Mouse (Mus musculus): Measurements from ENCODE around the gene Kdm4d. TPM values are rescaled to one million over a fixed set of nuclear protein-coding genes. Genes with fewer than 3 reads are reported as not detected.

Gene Kdm4d
- polyA plus RNA-seq (2011; ENCODE audit: insufficient read length, low read depth, missing spikeins): not detected in 2 replicates

- Histone ChIP-seq H3K4me1 (ENCODE audit: control insufficient read depth, insufficient read depth, low read length) (no peaks in the 10 kb centered on the region), H3K27ac (ENCODE audit: insufficient read depth, low read length) (no peak within 1 kb of the TSS), H3K4me3 (ENCODE audit: insufficient read depth, low read length) (peak within 1 kb of the TSS; percentile 99)
- peak; percentile 56 for TF ChIP-seq POLR2A (IDR thresholded peaks at IDR 0.05; ENCODE audit: low read depth, low read length)
- TF ChIP-seq CTCF (IDR thresholded peaks at IDR 0.05; ENCODE audit: borderline replicate concordance, insufficient read depth, low read length): no peak
Measured at GRCm38 (mm10) chr9:14500023-14500915, at the start of gene Kdm4d, which contains the start of gene Cwc15. Kdm4d (minus strand) TSS chr9:14500482. Cwc15 (plus strand) TSS chr9:14500617.

DNA sequence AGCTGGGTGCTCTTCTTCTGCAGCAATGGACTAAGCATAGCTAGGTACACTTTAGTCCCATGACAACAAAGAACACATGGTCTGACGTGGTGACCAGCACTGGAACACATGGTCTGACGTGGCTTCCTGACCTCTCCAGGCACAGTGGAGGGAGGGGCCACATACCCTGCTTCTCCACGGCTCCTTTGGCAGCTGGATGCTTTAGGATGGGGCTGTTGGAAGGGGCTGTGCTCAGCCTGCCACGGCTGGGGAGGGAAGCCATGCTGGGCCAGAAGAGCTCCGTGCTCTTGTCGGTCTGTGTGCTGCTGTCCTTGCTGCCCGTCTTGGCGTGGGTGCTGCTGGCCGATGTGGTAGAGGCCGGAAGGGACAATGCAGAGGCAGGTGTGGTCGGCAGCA is 48.1 kb upstream of the Kdm4d start:
- no peak overlapping the region for H3K27ac ChIP-seq (ENCODE audit: insufficient read depth, low read length)

DNA sequence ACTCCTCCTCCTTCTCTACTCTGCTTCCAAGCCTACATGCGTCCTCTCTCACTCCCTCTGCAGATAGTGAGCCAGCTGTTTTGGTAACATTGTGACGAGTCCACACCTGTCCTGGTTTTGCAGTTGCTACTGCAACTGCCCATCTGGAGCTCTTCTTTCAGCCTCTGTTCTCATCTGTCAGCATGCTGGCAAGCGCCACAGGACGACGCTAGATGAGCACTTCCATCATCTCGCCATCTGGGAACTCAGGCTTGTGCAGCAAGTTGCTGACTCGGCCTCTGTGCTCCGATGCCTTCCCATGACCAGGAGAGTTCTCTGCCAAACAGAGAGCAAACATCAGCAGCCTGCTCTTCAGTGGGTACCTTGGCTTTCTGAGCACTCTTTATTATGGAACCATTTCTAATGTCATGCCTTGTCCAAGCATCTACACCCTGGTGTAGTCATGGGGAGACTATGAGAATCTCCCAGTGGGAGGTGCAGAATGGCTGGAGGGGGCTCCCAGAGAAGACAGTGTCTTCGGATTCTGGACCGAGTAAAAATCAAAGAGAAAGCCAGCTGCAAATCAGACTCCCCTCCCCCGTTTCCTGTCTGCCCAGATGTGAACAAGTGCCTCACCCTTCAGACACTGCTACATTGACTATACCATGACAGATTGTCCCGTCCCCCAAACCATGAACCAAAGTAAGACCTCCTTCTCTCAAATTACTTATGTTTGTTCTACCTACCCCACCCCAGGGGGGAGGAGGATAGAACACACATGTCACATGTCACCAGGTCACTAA is 47.5 kb upstream of the Kdm4d start:
- H3K4me3 ChIP-seq (ENCODE audit: insufficient read depth, low read length): no peak overlapping the region
- peaks cover 17% of the 10 kb centered on the region for H3K4me1 ChIP-seq (ENCODE audit: control insufficient read depth, insufficient read depth, low read length)
- TF ChIP-seq POLR2A (IDR thresholded peaks at IDR 0.05; ENCODE audit: low read depth, low read length) (no peak), CTCF (IDR thresholded peaks at IDR 0.05; ENCODE audit: borderline replicate concordance, insufficient read depth, low read length) (no peak)
- H3K27ac ChIP-seq (ENCODE audit: insufficient read depth, low read length): no peak overlapping the region

More for the DNA sequence above, 48.1 kb upstream of the Kdm4d start:
- TF ChIP-seq CTCF (IDR thresholded peaks at IDR 0.05; ENCODE audit: borderline replicate concordance, insufficient read depth, low read length): no peak
- no peak for TF ChIP-seq POLR2A (IDR thresholded peaks at IDR 0.05; ENCODE audit: low read depth, low read length)
- H3K4me1 ChIP-seq (ENCODE audit: control insufficient read depth, insufficient read depth, low read length): peaks cover 17% of the 10 kb centered on the region
- no peak overlapping the region for H3K4me3 ChIP-seq (ENCODE audit: insufficient read depth, low read length)

DNA sequence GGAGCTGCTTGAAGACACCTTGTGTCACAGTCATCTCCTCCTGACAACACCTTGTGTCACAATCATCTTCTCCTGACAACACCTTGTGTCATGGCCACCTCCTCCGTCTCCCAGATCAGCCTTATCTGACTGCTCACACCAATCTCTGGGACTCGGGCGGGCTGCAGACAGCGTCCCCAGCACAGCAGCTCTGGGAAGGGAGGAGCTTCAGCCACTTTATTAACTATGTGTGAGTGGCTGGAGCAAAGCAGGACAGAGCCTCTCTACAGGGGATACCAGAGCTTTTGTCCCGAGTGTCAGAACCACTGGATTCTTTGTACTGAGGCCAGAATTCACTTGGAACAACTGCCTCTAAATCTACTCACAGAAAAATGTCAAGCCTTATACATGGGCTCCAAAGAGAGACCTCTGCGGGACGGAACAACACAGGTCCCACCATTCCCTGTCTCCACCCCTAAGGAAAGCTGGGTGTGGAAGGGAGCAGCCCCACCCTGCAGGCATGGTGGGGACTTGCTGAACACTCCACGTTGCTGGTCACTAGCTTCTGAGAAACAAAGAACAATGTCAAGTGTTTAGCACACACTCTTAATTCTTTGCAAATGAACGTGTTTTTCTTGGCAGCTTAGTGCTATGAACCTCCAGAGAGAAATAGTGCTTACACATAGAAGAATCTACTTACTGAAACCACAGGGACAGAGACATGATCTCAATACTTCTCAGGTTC is 43.9 kb upstream of the Kdm4d start:
- H3K27ac ChIP-seq (ENCODE audit: insufficient read depth, low read length): peak overlapping the region; percentile 28
- no peak overlapping the region for H3K4me3 ChIP-seq (ENCODE audit: insufficient read depth, low read length)
- TF ChIP-seq POLR2A (IDR thresholded peaks at IDR 0.05; ENCODE audit: low read depth, low read length) (no peak), CTCF (IDR thresholded peaks at IDR 0.05; ENCODE audit: borderline replicate concordance, insufficient read depth, low read length) (no peak)
- peaks cover 17% of the 10 kb centered on the region for H3K4me1 ChIP-seq (ENCODE audit: control insufficient read depth, insufficient read depth, low read length)

DNA sequence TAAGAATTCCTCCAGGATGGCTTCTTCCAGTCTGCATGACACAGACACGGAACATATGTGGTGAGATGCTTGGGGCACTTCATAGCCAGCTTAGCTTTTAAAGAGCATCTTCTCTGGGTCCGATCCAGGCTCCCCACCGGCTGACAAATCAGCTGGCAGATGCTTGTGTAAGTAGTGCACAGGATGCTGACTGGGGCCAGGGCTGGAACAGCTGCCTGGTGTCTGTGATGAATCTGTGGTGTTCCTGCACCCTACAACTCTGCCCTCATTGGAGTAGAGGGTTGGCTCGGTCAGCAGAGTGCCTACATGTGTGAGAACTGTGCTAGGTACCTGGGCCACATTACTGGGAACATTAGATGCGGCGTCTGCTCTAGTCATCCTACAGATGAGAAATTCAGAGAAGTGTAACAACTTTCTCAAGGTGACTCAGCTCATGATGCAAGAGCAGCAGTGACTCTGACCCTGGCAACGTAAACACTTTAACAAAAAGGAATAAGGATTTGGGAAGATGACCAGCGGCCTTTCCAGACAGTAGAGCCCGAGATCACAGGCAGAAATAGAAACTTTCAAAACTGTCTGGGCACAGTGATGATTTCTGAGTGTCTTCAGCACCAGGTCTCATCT is 34.7 kb upstream of the Kdm4d start:
- peak overlapping the region; percentile 24; the same call in 1 of the 2 replicates for H3K27ac ChIP-seq (ENCODE audit: insufficient read depth, low read length)
- H3K4me3 ChIP-seq (ENCODE audit: insufficient read depth, low read length): no peak overlapping the region
- H3K4me1 ChIP-seq (ENCODE audit: control insufficient read depth, insufficient read depth, low read length): peaks cover 5% of the 10 kb centered on the region; the same call in 1 of the 2 replicates
- TF ChIP-seq CTCF (IDR thresholded peaks at IDR 0.05; ENCODE audit: borderline replicate concordance, insufficient read depth, low read length) (no peak), POLR2A (IDR thresholded peaks at IDR 0.05; ENCODE audit: low read depth, low read length) (no peak)

DNA sequence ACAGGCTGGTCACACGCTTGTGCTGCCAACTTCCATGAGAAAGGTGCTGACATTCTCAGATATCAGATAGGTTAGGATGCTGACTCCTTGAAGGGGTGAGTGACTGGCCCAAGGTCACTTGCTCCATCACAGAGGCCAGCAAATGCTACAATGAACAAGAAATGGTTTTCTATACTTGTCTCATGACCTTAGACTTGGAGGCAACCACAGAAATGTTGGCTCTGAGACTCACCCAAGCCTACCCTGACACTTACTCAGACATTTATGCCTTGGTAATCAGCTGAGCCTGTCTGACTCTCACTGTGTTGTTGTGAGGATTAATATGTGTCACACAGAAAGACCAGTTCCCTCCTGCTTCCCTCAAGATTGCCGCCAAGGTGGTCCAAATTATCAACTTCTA is 33.4 kb upstream of the Kdm4d start:
- H3K4me3 ChIP-seq (ENCODE audit: insufficient read depth, low read length): no peak overlapping the region
- peaks cover 5% of the 10 kb centered on the region; the same call in 1 of the 2 replicates for H3K4me1 ChIP-seq (ENCODE audit: control insufficient read depth, insufficient read depth, low read length)
- no peak overlapping the region for H3K27ac ChIP-seq (ENCODE audit: insufficient read depth, low read length)

DNA sequence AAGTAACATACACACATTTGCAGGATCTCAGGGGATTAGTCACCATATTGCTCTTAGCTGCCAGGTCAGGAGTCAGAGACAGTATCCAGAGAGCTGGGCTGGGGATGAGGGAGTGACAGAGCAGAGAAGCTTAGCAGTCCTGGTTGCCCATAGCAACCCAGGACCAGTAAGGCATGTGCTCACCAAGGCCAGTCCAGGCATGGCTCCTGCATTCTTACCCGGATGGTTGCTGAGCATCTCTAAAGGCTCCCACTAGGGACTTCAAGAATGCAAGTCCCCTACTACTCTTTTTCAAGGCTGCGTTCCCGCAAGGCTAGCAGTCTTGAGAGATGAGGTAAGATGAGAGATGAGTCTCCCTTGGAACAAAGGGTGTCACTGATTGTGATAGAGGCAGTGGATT is 32.0 kb upstream of the Kdm4d start:
- H3K4me3 ChIP-seq (ENCODE audit: insufficient read depth, low read length): no peak overlapping the region
- no peak overlapping the region for H3K27ac ChIP-seq (ENCODE audit: insufficient read depth, low read length)
- TF ChIP-seq POLR2A (IDR thresholded peaks at IDR 0.05; ENCODE audit: low read depth, low read length) (no peak), CTCF (IDR thresholded peaks at IDR 0.05; ENCODE audit: borderline replicate concordance, insufficient read depth, low read length) (no peak)
- H3K4me1 ChIP-seq (ENCODE audit: control insufficient read depth, insufficient read depth, low read length): peaks cover 5% of the 10 kb centered on the region; the same call in 1 of the 2 replicates

More for the DNA sequence above, 33.4 kb upstream of the Kdm4d start:
- TF ChIP-seq POLR2A (IDR thresholded peaks at IDR 0.05; ENCODE audit: low read depth, low read length) (no peak), CTCF (IDR thresholded peaks at IDR 0.05; ENCODE audit: borderline replicate concordance, insufficient read depth, low read length) (no peak)

DNA sequence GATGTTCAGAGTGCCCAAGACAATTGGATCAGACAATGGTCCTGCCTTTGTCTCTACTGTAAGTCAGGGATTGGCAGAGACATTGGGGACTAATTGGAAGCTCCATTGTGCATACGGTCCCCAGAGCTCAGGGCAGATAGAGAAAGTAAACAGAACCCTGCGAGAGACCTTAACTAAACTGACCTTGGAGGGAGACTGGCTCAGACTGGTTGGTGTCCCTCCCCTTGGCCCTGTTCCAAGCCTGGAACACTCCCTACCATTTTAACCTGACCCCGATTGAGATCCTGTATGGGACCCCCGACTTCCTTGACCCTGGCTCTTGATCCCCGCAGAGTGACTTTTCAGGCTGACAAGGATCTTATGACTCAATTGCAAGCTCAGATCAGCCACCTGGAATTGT is 29.7 kb upstream of the Kdm4d start:
- H3K4me3 ChIP-seq (ENCODE audit: insufficient read depth, low read length): no peak overlapping the region
- no peak for TF ChIP-seq CTCF (IDR thresholded peaks at IDR 0.05; ENCODE audit: borderline replicate concordance, insufficient read depth, low read length)
- no peak for TF ChIP-seq POLR2A (IDR thresholded peaks at IDR 0.05; ENCODE audit: low read depth, low read length)
- H3K27ac ChIP-seq (ENCODE audit: insufficient read depth, low read length): no peak overlapping the region
- H3K4me1 ChIP-seq (ENCODE audit: control insufficient read depth, insufficient read depth, low read length): peaks cover 2% of the 10 kb centered on the region; the same call in 1 of the 2 replicates
